Mouse (Mus musculus) embryonic facial prominence, embryonic 14.5 days (tissue): ENCODE data around the gene Tcap. TPM values are rescaled to one million over a fixed set of nuclear protein-coding genes. Genes with fewer than 3 reads are reported as not detected.

Experiments used
- ATAC-seq: fragments of 200-750 bp; cut with Nextera tagmentation; 2 replicates; pipeline ENCODE4 v1.8.0; 2017; ENCODE audit warnings: low read depth, moderate number of reproducible peaks, moderate TSS enrichment
- DNase-seq: peaks from one replicate; pipeline ENCODE4 v3.0.0-alpha.2; 2015; ENCODE audit warnings: low spot score
- H3K27ac ChIP-seq: fragments of 300-500 bp; sonication (generic); replicated peaks from 2 replicates; pipeline ENCODE4 v1.5.1; 2014; ENCODE audit warnings: low read depth, mild to moderate bottlenecking, low read length, moderate library complexity
- H3K27me3 ChIP-seq: fragments of 300-500 bp; sonication (generic); replicated peaks from 2 replicates; pipeline ENCODE4 v1.6.1; 2014; ENCODE audit warnings: low read length; ENCODE audit not compliant: control insufficient read depth, insufficient read depth
- H3K36me3 ChIP-seq: fragments of 300-500 bp; sonication (generic); 2 replicates; pipeline ENCODE4 v1.6.1; 2014; ENCODE audit warnings: low read length, mixed read lengths; ENCODE audit not compliant: control insufficient read depth, insufficient read depth
- H3K4me1 ChIP-seq: fragments of 300-500 bp; sonication (generic); 2 replicates; pipeline ENCODE4 v1.6.1; 2014; ENCODE audit warnings: antibody characterized with exemption, low read length; ENCODE audit not compliant: control insufficient read depth, insufficient read depth
- H3K4me2 ChIP-seq: fragments of 300-500 bp; sonication (generic); 2 replicates; pipeline ENCODE4 v1.6.1; 2014; ENCODE audit warnings: low read depth, mild to moderate bottlenecking, low read length, moderate library complexity, mixed read lengths
- H3K4me3 ChIP-seq: fragments of 300-500 bp; sonication (generic); 2 replicates; pipeline ENCODE4 v1.5.1; 2014; ENCODE audit warnings: low read depth, mild to moderate bottlenecking, low read length
- H3K9ac ChIP-seq: fragments of 300-500 bp; sonication (generic); 2 replicates; pipeline ENCODE4 v1.6.1; 2014; ENCODE audit warnings: low read depth, mild to moderate bottlenecking, low read length, moderate library complexity, mixed read lengths
- H3K9me3 ChIP-seq: fragments of 300-500 bp; sonication (generic); 2 replicates; pipeline ENCODE4 v1.6.1; 2016; ENCODE audit warnings: low read length; ENCODE audit not compliant: control insufficient read depth
- WGBS: fragments of 180-500 bp; shearing (Covaris S2); extraction: QIAGEN DNeasy Blood & Tissue Kit; methylation state at CpG from one replicate; pipeline ENCODE4 v1.1.7; 2014; 5-methylcytosine and 5-hydroxymethylcytosine counted together
- polyA plus RNA-seq: library from polyadenylated mRNA; unstranded; fragments of >200 nt; fragmentation: Nextera tagmentation; extraction: Ambion mirVana; gene quantifications from 2 replicates; pipeline ENCODE4 v1.2.1, GENCODE M21; 2014

The Tcap gene
- polyA plus RNA-seq, 1 experiment from 2014 or later: 27.7 TPM

- DNase-seq (no peak), ATAC-seq (no peak)
Observed at GRCm38 (mm10) chr11:98370588-98370987, 13.0 kb upstream of the Tcap start.

DNA sequence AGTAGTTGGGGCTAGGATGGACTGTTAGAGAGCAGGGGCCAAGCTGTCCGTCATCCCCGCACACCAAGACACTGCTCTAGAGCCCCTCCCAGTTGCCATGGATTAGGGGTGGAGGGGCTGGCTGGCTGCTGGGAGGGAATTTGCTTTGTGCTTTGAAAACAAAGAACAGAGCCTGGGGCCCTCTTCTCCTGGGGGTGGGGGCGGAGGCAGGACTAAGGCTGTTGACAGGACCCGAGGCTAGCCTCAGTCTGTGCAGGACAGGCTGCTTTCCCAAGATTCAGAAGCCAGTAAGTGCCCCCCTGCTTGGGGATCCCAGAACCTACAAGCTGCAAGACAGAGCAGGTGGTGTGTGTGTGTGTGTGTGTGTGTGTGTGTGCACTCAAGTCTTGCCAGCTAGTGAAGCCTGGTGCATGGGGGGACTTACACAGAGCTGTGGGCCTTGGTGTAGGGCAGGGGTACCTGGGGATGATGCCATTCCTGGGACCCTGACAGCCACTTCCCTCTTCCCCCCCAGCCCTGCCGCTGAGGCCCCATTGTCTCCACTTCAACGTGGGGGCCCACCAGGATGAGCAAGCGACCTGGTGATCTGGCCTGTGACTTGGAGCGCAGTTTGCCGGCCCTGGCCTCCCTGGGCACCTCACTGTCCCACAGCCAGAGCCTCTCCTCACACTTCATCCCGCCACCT, 11.9 kb upstream of the Tcap start:
- Histone ChIP-seq H3K36me3 (peaks cover 29% of the 10 kb centered on the region), H3K27me3 (no peaks in the 10 kb centered on the region), H3K27ac (no peak overlapping the region), H3K9ac (0 out of 2 replicates have a peak overlapping the region, but pooled peaks have one; percentile 14), H3K4me3 (no peak overlapping the region), H3K9me3 (no peaks in the 10 kb centered on the region), H3K4me2 (no peak overlapping the region), H3K4me1 (0 out of 2 replicates have a peak, but pooled peaks cover 3% of the 10 kb centered on the region)
- no peak for DNase-seq
- WGBS: 55% methylated on average over 4 of the region's 10 CpGs
- ATAC-seq: no peak

More at GRCm38 (mm10) chr11:98370588-98370987, 13.0 kb upstream of the Tcap start:
- Histone ChIP-seq H3K27me3 (no peaks in the 10 kb centered on the region), H3K36me3 (peaks cover 18% of the 10 kb centered on the region), H3K4me3 (no peak overlapping the region), H3K9ac (no peak overlapping the region), H3K4me2 (no peak overlapping the region), H3K9me3 (no peaks in the 10 kb centered on the region), H3K27ac (no peak overlapping the region), H3K4me1 (0 out of 2 replicates have a peak, but pooled peaks cover 3% of the 10 kb centered on the region)
- 58% methylated on average over 2 of the region's 2 CpGs for WGBS

DNA sequence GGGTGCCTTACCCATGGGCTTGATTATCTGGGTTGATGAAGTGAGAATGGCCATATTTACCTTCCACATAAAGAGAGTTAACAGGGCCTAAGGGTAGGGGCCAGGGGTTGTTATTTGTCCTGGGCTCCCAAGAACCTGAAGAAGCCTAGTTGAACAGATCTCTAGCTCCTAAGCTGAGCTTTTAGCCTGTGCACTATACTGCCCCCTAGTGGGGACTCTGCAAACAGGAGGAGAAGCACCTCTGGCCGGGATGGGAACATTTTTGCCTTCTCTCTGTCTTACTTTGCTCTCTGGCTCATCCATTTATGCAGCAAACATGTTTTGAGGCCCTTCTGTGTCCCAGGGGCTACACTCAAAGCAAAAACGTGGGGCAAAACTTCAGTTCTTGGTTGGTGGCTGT, 11.2 kb upstream of the Tcap start:
- H3K9me3 ChIP-seq: no peaks in the 10 kb centered on the region
- H3K27ac ChIP-seq: no peak overlapping the region
- no peak overlapping the region for H3K9ac ChIP-seq
- ATAC-seq: no peak
- H3K27me3 ChIP-seq: no peaks in the 10 kb centered on the region
- WGBS: 0% methylated on average over 2 of the region's 2 CpGs
- peak; percentile 73 for DNase-seq
- 0 out of 2 replicates have a peak, but pooled peaks cover 3% of the 10 kb centered on the region for H3K4me1 ChIP-seq
- no peak overlapping the region for H3K4me2 ChIP-seq
- no peak overlapping the region for H3K4me3 ChIP-seq
- H3K36me3 ChIP-seq: peaks cover 36% of the 10 kb centered on the region

DNA sequence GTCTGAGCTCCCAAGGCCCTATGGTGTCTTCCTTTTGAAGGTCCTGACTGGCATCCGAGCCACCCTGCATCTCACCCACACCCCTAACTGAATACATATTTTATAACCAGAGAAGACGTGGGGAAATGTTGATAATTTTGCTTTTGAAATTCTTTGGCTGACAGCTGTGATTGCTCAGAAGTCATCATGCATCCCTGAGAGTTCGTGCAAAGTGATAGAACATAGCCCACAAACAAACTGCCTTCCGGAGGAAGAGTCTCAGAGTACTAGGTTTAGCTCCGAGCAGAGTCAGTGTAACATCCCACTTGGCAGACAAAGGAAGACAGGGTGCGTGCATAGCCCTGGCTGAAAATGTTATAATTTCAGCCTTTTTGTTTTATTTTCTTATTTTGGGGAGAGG, 10.4 kb upstream of the Tcap start:
- Histone ChIP-seq H3K4me2 (no peak overlapping the region), H3K27me3 (no peaks in the 10 kb centered on the region), H3K4me3 (no peak overlapping the region), H3K9me3 (no peaks in the 10 kb centered on the region), H3K9ac (no peak overlapping the region), H3K4me1 (0 out of 2 replicates have a peak, but pooled peaks cover 3% of the 10 kb centered on the region), H3K27ac (no peak overlapping the region), H3K36me3 (peaks cover 44% of the 10 kb centered on the region)
- DNase-seq: no peak
- no peak for ATAC-seq
- WGBS: 89% methylated on average over 6 of the region's 6 CpGs

DNA sequence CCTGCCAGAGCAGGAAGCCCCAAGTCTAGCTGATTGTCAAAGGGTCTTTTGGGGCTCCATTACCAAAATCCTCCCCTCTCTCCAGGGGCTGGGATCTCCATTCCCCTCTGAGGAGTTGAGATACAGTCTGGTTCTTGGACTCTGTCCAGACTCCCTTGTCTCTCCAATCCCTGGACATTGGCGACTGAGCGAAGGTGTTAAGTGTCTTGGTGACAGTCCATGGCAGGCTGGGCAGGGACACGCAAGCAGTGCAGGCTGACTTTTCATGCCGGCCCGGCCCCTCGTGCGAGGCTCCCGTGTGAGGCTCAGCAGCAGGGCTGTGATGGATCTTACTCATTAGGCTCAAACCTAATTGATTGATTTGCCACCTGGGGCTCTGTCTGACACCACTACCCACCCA, 9.3 kb upstream of the Tcap start:
- Histone ChIP-seq H3K36me3 (peaks cover 55% of the 10 kb centered on the region), H3K9ac (no peak overlapping the region), H3K4me1 (0 out of 2 replicates have a peak, but pooled peaks cover 3% of the 10 kb centered on the region), H3K27ac (no peak overlapping the region), H3K4me3 (no peak overlapping the region), H3K4me2 (no peak overlapping the region), H3K9me3 (no peaks in the 10 kb centered on the region), H3K27me3 (no peaks in the 10 kb centered on the region)
- ATAC-seq (no peak), DNase-seq (no peak)
- WGBS: 87% methylated on average over 8 of the region's 8 CpGs

DNA sequence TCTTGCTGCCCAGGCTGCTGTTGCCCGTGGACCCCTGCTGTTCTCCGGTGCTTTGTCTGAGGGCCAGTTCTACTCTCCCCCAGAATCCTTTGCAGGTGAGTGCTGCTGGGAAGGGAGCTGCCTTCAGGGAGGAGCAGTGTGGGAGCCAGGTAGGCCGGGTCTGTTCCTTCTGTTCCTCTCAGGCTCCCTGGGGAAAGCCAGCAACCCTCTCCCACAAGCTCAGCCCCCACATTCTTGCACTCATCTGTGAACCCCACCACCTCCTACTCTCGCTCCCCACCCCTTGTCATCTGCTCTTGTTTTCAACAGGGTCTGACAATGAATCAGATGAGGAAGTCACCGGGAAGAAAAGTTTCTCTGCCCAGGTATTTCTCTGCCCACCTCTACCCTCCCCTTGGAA, 6.9 kb upstream of the Tcap start:
- DNase-seq: no peak
- Histone ChIP-seq H3K4me1 (no peaks in the 10 kb centered on the region), H3K4me3 (no peak overlapping the region), H3K27me3 (no peaks in the 10 kb centered on the region), H3K4me2 (no peak overlapping the region), H3K9ac (no peak overlapping the region), H3K27ac (no peak overlapping the region), H3K36me3 (peaks cover 73% of the 10 kb centered on the region), H3K9me3 (no peaks in the 10 kb centered on the region)
- no peak for ATAC-seq
- WGBS: 75% methylated on average over 5 of the region's 5 CpGs

DNA sequence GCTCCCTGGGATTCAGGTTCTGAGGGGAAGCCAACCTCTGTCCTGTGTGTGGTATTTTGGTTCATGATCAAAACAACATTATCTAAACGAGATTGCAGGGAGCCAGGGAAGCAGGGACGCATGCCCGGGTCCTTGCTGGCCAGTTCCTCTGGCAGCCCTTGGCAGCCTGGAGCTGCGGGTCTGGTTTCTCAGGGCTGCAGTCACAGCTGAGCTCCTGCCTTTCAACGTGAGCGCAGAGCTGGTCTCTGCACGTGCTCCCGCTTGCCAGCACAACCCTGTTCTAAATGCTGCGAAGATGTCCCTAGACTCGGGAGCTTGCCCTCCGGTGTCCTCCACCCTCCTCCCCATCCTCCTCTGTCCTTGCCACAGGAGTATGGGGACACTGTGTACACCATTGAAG, 5.8 kb upstream of the Tcap start:
- Histone ChIP-seq H3K4me1 (no peaks in the 10 kb centered on the region), H3K36me3 (peaks cover 73% of the 10 kb centered on the region), H3K9ac (no peak overlapping the region), H3K27ac (no peak overlapping the region), H3K9me3 (no peaks in the 10 kb centered on the region), H3K4me3 (no peak overlapping the region), H3K27me3 (no peaks in the 10 kb centered on the region), H3K4me2 (no peak overlapping the region)
- DNase-seq (no peak), ATAC-seq (no peak)
- WGBS: 81% methylated on average over 11 of the region's 11 CpGs

DNA sequence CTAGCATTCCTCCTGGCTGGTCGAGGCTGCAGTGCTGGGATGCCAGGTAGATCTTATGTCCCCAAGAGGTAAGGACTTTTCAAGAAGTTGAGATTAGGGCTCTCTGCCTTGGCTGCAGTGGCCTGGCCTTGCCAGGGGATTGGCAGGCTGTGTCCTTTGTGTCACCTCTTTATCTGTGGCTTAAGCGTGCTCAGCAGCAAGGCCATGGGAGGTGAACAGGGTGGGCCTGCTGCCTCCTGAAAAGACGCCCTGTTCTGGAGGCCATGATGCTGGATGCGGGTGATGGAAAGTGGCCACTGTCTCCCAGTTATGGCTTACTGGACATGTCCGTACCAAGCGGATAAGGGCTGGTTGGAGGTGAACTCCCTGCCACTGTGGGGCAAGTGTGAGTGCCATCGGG, 4.2 kb upstream of the Tcap start:
- no peak for DNase-seq
- Histone ChIP-seq H3K4me1 (no peaks in the 10 kb centered on the region), H3K4me2 (no peak overlapping the region), H3K9ac (no peak overlapping the region), H3K4me3 (no peak overlapping the region), H3K27me3 (no peaks in the 10 kb centered on the region), H3K9me3 (no peaks in the 10 kb centered on the region), H3K27ac (no peak overlapping the region), H3K36me3 (peaks cover 67% of the 10 kb centered on the region)
- WGBS: 95% methylated on average over 7 of the region's 7 CpGs
- no peak for ATAC-seq

- Histone ChIP-seq H3K27ac (no peak overlapping the region), H3K4me2 (no peak overlapping the region), H3K9ac (no peak overlapping the region), H3K27me3 (peaks cover 7% of the 10 kb centered on the region; the same call in 1 of the 2 replicates), H3K36me3 (peaks cover 59% of the 10 kb centered on the region), H3K4me3 (no peak overlapping the region), H3K9me3 (no peaks in the 10 kb centered on the region), H3K4me1 (no peaks in the 10 kb centered on the region)
- WGBS: 76% methylated on average over 6 of the region's 6 CpGs
- ATAC-seq (no peak), DNase-seq (no peak)
Observed at GRCm38 (mm10) chr11:98380106-98380505, 3.5 kb upstream of the Tcap start.
